Mouse (Mus musculus) CH12.LX (cell line): ENCODE data around the gene Pqlc2. TPM values are rescaled to one million over a fixed set of nuclear protein-coding genes. Genes with fewer than 3 reads are reported as not detected.

Source experiments
- DNase-seq: peaks from one replicate; pipeline ENCODE4 v3.0.0-alpha.2; 2013; ENCODE audit errors: extremely low read depth
- H3K27ac ChIP-seq: 2 replicates; pipeline ENCODE4 v1.5.1; 2012; ENCODE audit warnings: low read depth, mild to moderate bottlenecking, control low read depth, moderate library complexity; ENCODE audit not compliant: insufficient read depth
- H3K27me3 ChIP-seq: replicated peaks from 2 replicates; pipeline ENCODE3; 2012; ENCODE audit warnings: inconsistent platforms
- H3K36me3 ChIP-seq, 2 experiments: replicated peaks in 1 of 2; 2 replicates each; pipeline versions ENCODE3 to v1.6.1; 2012; ENCODE audit warnings: inconsistent platforms in 1 of 2, low read length in 1 of 2, mild to moderate bottlenecking in 1 of 2, mixed read lengths in 1 of 2, moderate library complexity in 1 of 2; ENCODE audit not compliant: control insufficient read depth in 1 of 2, insufficient read depth in 1 of 2
- H3K4me1 ChIP-seq, 2 experiments: 2 replicates each; pipeline ENCODE4 v1.6.1; 2012; ENCODE audit warnings: inconsistent platforms in 1 of 2, moderate library complexity in 1 of 2; ENCODE audit not compliant: insufficient read depth in 2 of 2, control insufficient read depth in 1 of 2
- H3K4me2 ChIP-seq: 2 replicates; pipeline ENCODE4 v1.6.1; 2012; ENCODE audit warnings: low read depth, mild to moderate bottlenecking, control low read depth; ENCODE audit not compliant: poor library complexity, insufficient read depth, severe bottlenecking
- H3K4me3 ChIP-seq, 3 experiments: fragments of 150-350 bp in 1 of 3; sonication (generic) in 1 of 3; replicated peaks in 1 of 3; 2 replicates each; pipeline versions ENCODE3 to v1.5.1; 2011 to 2012; ENCODE audit warnings: low read depth in 2 of 3, low read length in 2 of 3, mild to moderate bottlenecking in 2 of 3, moderate library complexity in 2 of 3, control low read depth in 1 of 3, improper control_type of control experiment in 1 of 3, inconsistent platforms in 1 of 3, mixed read lengths in 1 of 3; ENCODE audit not compliant: poor library complexity in 1 of 3
- H3K79me2 ChIP-seq: replicated peaks from 2 replicates; pipeline ENCODE4 v1.6.1; 2012; ENCODE audit warnings: mild to moderate bottlenecking, moderate library complexity; ENCODE audit not compliant: control insufficient read depth, poor library complexity, insufficient read depth, severe bottlenecking; ENCODE audit errors: extremely low read depth
- H3K9ac ChIP-seq: 2 replicates; pipeline ENCODE4 v1.6.1; 2012; ENCODE audit warnings: low read depth, mild to moderate bottlenecking, control low read depth, moderate library complexity; ENCODE audit not compliant: insufficient read depth
- H3K9me3 ChIP-seq: replicated peaks from 2 replicates; pipeline ENCODE3; 2012; ENCODE audit warnings: low read length, inconsistent platforms, mixed read lengths
- CHD2 ChIP-seq: IDR thresholded peaks from 2 replicates; pipeline ENCODE4 v1.6.1; 2011; ENCODE audit warnings: low read length, improper control_type of control experiment
- CTCF ChIP-seq, 2 experiments: IDR thresholded peaks in 1 of 2; conservative IDR thresholded peaks in 1 of 2; 2 replicates each; pipeline ENCODE4 v1.5.1; 2011 to 2012; ENCODE audit warnings: low read depth in 2 of 2, low read length in 2 of 2, improper control_type of control experiment in 1 of 2, inconsistent platforms in 1 of 2, mild to moderate bottlenecking in 1 of 2, moderate library complexity in 1 of 2
- E2F4 ChIP-seq: IDR thresholded peaks from 2 replicates; pipeline ENCODE4 v1.6.1; 2011; ENCODE audit warnings: low read depth, low read length, improper control_type of control experiment; ENCODE audit not compliant: insufficient replicate concordance
- ELF1 ChIP-seq: IDR thresholded peaks from 2 replicates; pipeline ENCODE4 v1.6.1; 2014; ENCODE audit warnings: low read depth, mild to moderate bottlenecking, inconsistent platforms, low read length, improper control_type of control experiment
- GABPA ChIP-seq: IDR thresholded peaks from 2 replicates; pipeline ENCODE4 v1.6.1; 2012; ENCODE audit warnings: low read depth, low read length, improper control_type of control experiment, inconsistent platforms; ENCODE audit not compliant: insufficient replicate concordance
- HCFC1 ChIP-seq: IDR thresholded peaks from 2 replicates; pipeline ENCODE4 v1.6.1; 2012; ENCODE audit warnings: low read depth, mild to moderate bottlenecking, inconsistent platforms, low read length, improper control_type of control experiment
- IRF4 ChIP-seq: IDR thresholded peaks from 2 replicates; pipeline ENCODE4 v1.6.1; 2014; ENCODE audit warnings: low read depth, mild to moderate bottlenecking, inconsistent platforms, low read length, improper control_type of control experiment
- JUND ChIP-seq: conservative IDR thresholded peaks from 2 replicates; pipeline ENCODE4 v1.6.1; 2011; ENCODE audit warnings: low read depth, low read length, improper control_type of control experiment
- KAT2A ChIP-seq: IDR thresholded peaks from 2 replicates; pipeline ENCODE4 v1.6.1; 2012; ENCODE audit warnings: low read length, improper control_type of control experiment, inconsistent platforms; ENCODE audit not compliant: insufficient replicate concordance
- MAX ChIP-seq: IDR thresholded peaks from 2 replicates; pipeline ENCODE4 v1.6.1; 2011; ENCODE audit warnings: low read length, improper control_type of control experiment
- MEF2A ChIP-seq: IDR thresholded peaks from 2 replicates; pipeline ENCODE4 v1.6.1; 2014; ENCODE audit warnings: low read depth, mild to moderate bottlenecking, inconsistent platforms, low read length, improper control_type of control experiment, borderline replicate concordance
- MYC ChIP-seq: IDR thresholded peaks from 2 replicates; pipeline ENCODE4 v1.6.1; 2011; ENCODE audit warnings: low read depth, mild to moderate bottlenecking, improper control_type of control experiment, low read length
- NRF1 ChIP-seq: IDR thresholded peaks from 2 replicates; pipeline ENCODE4 v1.6.1; 2014; ENCODE audit warnings: low read depth, mild to moderate bottlenecking, inconsistent platforms, low read length, improper control_type of control experiment, moderate library complexity
- PAX5 ChIP-seq: IDR thresholded peaks from 2 replicates; pipeline ENCODE4 v1.6.1; 2012; ENCODE audit warnings: low read length, inconsistent platforms, mixed read lengths
- POLR2A ChIP-seq: IDR thresholded peaks from 2 replicates; pipeline ENCODE4 v1.6.1; 2011; ENCODE audit warnings: low read depth, mild to moderate bottlenecking, improper control_type of control experiment, low read length
- RAD21 ChIP-seq: IDR thresholded peaks from 2 replicates; pipeline ENCODE4 v1.6.1; 2011; ENCODE audit warnings: low read depth, mild to moderate bottlenecking, low read length, improper control_type of control experiment, moderate library complexity
- SMC3 ChIP-seq: IDR thresholded peaks from 2 replicates; pipeline ENCODE4 v1.6.1; 2011; ENCODE audit warnings: low read depth, low read length, improper control_type of control experiment
- TBP ChIP-seq: conservative IDR thresholded peaks from 2 replicates; pipeline ENCODE4 v1.6.1; 2011; ENCODE audit warnings: low read depth, low read length, improper control_type of control experiment
- TCF12 ChIP-seq: IDR thresholded peaks from 2 replicates; pipeline ENCODE4 v1.6.1; 2014; ENCODE audit warnings: low read depth, mild to moderate bottlenecking, inconsistent platforms, low read length, improper control_type of control experiment
- USF1 ChIP-seq: IDR thresholded peaks from 2 replicates; pipeline ENCODE4 v1.6.1; 2014; ENCODE audit warnings: low read depth, mild to moderate bottlenecking, inconsistent platforms, low read length, improper control_type of control experiment
- ZC3H11A ChIP-seq: IDR thresholded peaks from 2 replicates; pipeline ENCODE4 v1.6.1; 2012; ENCODE audit warnings: low read depth, mild to moderate bottlenecking, inconsistent platforms, low read length, improper control_type of control experiment
- ZMIZ1 ChIP-seq: IDR thresholded peaks from 2 replicates; pipeline ENCODE4 v1.6.1; 2012; ENCODE audit warnings: low read depth, mild to moderate bottlenecking, inconsistent platforms, low read length, improper control_type of control experiment
- dilution Hi-C: fragments of 300-500 bp; cut with MboI; formaldehyde crosslinking; loops from 2 replicates; pipeline ENCODE4 v1.14.3; 2020; ENCODE audit warnings: low sequenced_read_pairs; ENCODE audit not compliant: extremely low pct_unique_long_range_greater_than_20kb, extremely low pct_ligation_motif_present
- in situ Hi-C: fragments of 300-500 bp; cut with MboI; formaldehyde crosslinking; loops from 3 replicates; pipeline ENCODE4 v1.14.3; 2019; ENCODE audit warnings: low sequenced_read_pairs, low pct_ligation_motif_present, low pct_unique_long_range_greater_than_20kb, mixed read lengths
- polyA plus RNA-seq: library from polyadenylated mRNA; unstranded; fragments of >175 nt; gene quantifications from 2 replicates; pipeline ENCODE4 v1.2.1, GENCODE M21; 2012; ENCODE audit warnings: low read depth; ENCODE audit not compliant: insufficient read length
- total RNA-seq, 2 experiments: library from RNA; depleted of rRNA; stranded (reverse); fragments of 300-350 nt in 1 of 2; fragments of >200 nt in 1 of 2; gene quantifications; 2 replicates each; pipeline ENCODE4 v1.2.3; 2012 to 2014

Pqlc2 gene
- total and polyA plus RNA-seq, 3 experiments, result 6.2 to 8.1 (median 6.8) TPM

GRCm38 (mm10) chr4:139338145-139338544 lies 27.6 kb upstream of the Pqlc2 start:
- no peak overlapping the region for H3K9ac ChIP-seq
- TF ChIP-seq USF1 (no peak), KAT2A (no peak), TBP (no peak), JUND (no peak), MAX (no peak), E2F4 (no peak), MEF2A (no peak), IRF4 (no peak), RAD21 (no peak), SMC3 (no peak), ZMIZ1 (no peak), MYC (no peak), ELF1 (no peak), TCF12 (no peak), PAX5 (no peak), GABPA (no peak), POLR2A (no peak), ZC3H11A (no peak)
- TF ChIP-seq, all 38 proteins: peak for 0
- Histone ChIP-seq H3K36me3 (peaks cover 0 to 4% of the 10 kb centered on the region in 2 experiments), H3K27me3 (no peaks in the 10 kb centered on the region), H3K4me2 (no peak overlapping the region), H3K27ac (no peak overlapping the region), H3K9me3 (no peaks in the 10 kb centered on the region), H3K4me3 (no peak overlapping the region), H3K4me1 (peaks cover 0 to 4% of the 10 kb centered on the region in 2 experiments; a peak in 2 of 4 replicates), H3K79me2 (no peaks in the 10 kb centered on the region)
- in situ Hi-C loops (no loop called here), dilution Hi-C loops (no loop called here)
- no peak for DNase-seq

DNA sequence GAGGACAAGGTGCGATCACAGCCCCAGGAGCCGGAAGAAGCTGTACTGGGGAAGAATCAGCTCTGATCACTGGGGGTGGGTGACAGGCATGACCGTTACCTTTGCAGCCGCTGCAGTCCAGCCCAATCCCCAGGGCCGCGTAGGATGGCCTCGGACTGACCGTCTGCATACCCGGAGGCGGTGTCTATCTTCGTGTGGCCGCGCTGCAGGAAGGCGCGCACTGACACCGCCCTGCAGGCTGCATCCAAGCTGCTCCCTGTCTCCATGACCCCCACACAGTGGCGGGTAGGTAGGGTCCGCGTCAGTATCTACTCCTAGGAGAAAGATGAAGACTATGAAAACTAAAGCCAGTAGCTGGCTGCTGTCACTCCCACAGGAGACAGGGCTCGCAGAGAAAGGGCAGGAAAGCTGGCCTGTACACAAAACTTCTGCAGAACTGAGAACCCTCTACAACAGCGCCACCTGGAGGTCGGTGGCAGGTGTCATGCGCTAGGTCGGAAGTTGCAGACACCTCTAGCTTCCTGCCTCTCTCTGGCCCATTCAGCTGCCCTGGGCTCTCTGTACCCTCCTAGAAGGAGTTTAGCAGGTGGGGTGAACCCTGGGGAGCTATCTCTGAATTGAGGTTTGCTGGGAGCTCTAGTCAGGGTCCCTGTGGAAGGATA lies 26.4 kb upstream of the Pqlc2 start:
- peak; percentile 82 for DNase-seq
- H3K4me2 ChIP-seq, result no peak overlapping the region
- H3K9me3 ChIP-seq, result no peaks in the 10 kb centered on the region
- peaks cover 0 to 4% of the 10 kb centered on the region in 2 experiments; a peak in 2 of 4 replicates for H3K4me1 ChIP-seq
- dilution Hi-C loops, result no loop called here
- H3K27me3 ChIP-seq, result peaks cover 3% of the 10 kb centered on the region
- no peak overlapping the region for H3K27ac ChIP-seq
- H3K9ac ChIP-seq, result no peak overlapping the region
- no peaks in the 10 kb centered on the region for H3K79me2 ChIP-seq
- H3K4me3 ChIP-seq, result no peak overlapping the region
- H3K36me3 ChIP-seq, result peaks cover 0 to under 1% of the 10 kb centered on the region in 2 experiments
- in situ Hi-C loops, result no loop called here
- TF ChIP-seq CTCF (conservative IDR thresholded peaks at IDR 0.05 in 1 of 2, IDR thresholded peaks at IDR 0.05 in 1 of 2; ENCODE audit: low read depth in 2 of 2, low read length in 2 of 2), result peak; percentile 73 to 80
- peak; percentile 69 for TF ChIP-seq RAD21
- peak; percentile 48; the same call in 1 of the 2 replicates for TF ChIP-seq NRF1
- peak; percentile 67 for TF ChIP-seq ELF1
- TF ChIP-seq HCFC1, result 0 out of 2 replicates have a peak, but pooled peaks have one; percentile 15
- no peak for TF ChIP-seq ZC3H11A
- peak; percentile 75 for TF ChIP-seq SMC3
- no peak for TF ChIP-seq GABPA
- 0 out of 2 replicates have a peak, but pooled peaks have one; percentile 54 for TF ChIP-seq MYC
- TF ChIP-seq CHD2, result no peak
- TF ChIP-seq, all 38 proteins: peak for 7
